Mouse (Mus musculus) olfactory bulb, adult 2 months (tissue): ENCODE measurements around the gene Hcfc2.

Experiments
- CTCF ChIP-seq: fragments of 200-500 bp; IDR thresholded peaks from 2 replicates; pipeline ENCODE4 v1.5.1; 2012; ENCODE audit warnings: low read depth, mild to moderate bottlenecking, low read length, moderate library complexity; ENCODE audit not compliant: insufficient read depth
- POLR2A ChIP-seq: fragments of 200-500 bp; IDR thresholded peaks from 2 replicates; pipeline ENCODE4 v1.6.1; 2012; ENCODE audit warnings: mild to moderate bottlenecking, low read depth, low read length, moderate library complexity; ENCODE audit not compliant: insufficient read depth

GRCm38 (mm10) chr10:82774841-82775240, 78.9 kb downstream of the Hcfc2 start:
- no peak for TF ChIP-seq CTCF
- no peak for TF ChIP-seq POLR2A
